Mouse (Mus musculus): ENCODE measurements around the gene Mief1. TPM values are rescaled to one million over a fixed set of nuclear protein-coding genes. Genes with fewer than 3 reads are reported as not detected.

Mief1 gene
- 13.2 and 13.7 TPM in 2 replicates for polyA plus RNA-seq (2015; fragmentation: Nextera tagmentation; extraction: Ambion mirVana)

GRCm38 (mm10) chr15:80233733-80234509 is at the start of gene Mief1:
TSS of gene Mief1 (plus strand) at chr15:80234018.
- Histone ChIP-seq H3K9me3 (ENCODE audit: low read length) (no peaks in the 10 kb centered on the region), H3K9ac (replicated peaks; ENCODE audit: low read depth) (peak within 1 kb of the TSS; percentile 75), H3K36me3 (ENCODE audit: insufficient read depth, low read length) (peaks cover 15% of the 10 kb centered on the region; the same call in 1 of the 2 replicates), H3K4me2 (replicated peaks; ENCODE audit: low read depth, low read length) (peak within 1 kb of the TSS; percentile 71), H3K27ac (ENCODE audit: low read length) (peak within 1 kb of the TSS; percentile 81), H3K27me3 (replicated peaks; ENCODE audit: insufficient read depth, low read length) (no peaks in the 10 kb centered on the region), H3K4me1 (ENCODE audit: insufficient read depth, low read depth, low read length) (peaks cover 13% of the 10 kb centered on the region; the same call in 1 of the 2 replicates), H3K4me3 (ENCODE audit: low read depth, low read length) (peak within 1 kb of the TSS; percentile 67)
- WGBS = 1% methylated on average over 67 of the region's 67 CpGs
- TF ChIP-seq EP300 (IDR thresholded peaks at IDR 0.05) (no peak), CTCF (IDR thresholded peaks at IDR 0.05) (peak; percentile 21; the same call in 1 of the 2 replicates)
- ATAC-seq (peak; percentile 98), DNase-seq (ENCODE audit: low spot score) (peak; percentile 99)

GRCm38 (mm10) chr15:80188927-80189326 is 44.9 kb upstream of the Mief1 start:
- no peaks in the 10 kb centered on the region for H3K27me3 ChIP-seq (replicated peaks; ENCODE audit: insufficient read depth, low read length)
- H3K4me2 ChIP-seq (replicated peaks; ENCODE audit: low read depth, low read length) = no peak overlapping the region
- H3K9ac ChIP-seq (replicated peaks; ENCODE audit: low read depth) = no peak overlapping the region
- no peaks in the 10 kb centered on the region for H3K9me3 ChIP-seq (ENCODE audit: low read length)
- TF ChIP-seq CTCF (IDR thresholded peaks at IDR 0.05) = no peak
- TF ChIP-seq EP300 (IDR thresholded peaks at IDR 0.05) = no peak
- no peak for DNase-seq (ENCODE audit: low spot score)
- no peak overlapping the region for H3K27ac ChIP-seq (ENCODE audit: low read length)
- 67% methylated on average over 5 of the region's 5 CpGs for WGBS
- no peaks in the 10 kb centered on the region for H3K4me1 ChIP-seq (ENCODE audit: insufficient read depth, low read depth, low read length)
- ATAC-seq = no peak
- H3K4me3 ChIP-seq (ENCODE audit: low read depth, low read length) = no peak overlapping the region
- H3K36me3 ChIP-seq (ENCODE audit: insufficient read depth, low read length) = no peaks in the 10 kb centered on the region

- ATAC-seq (no peak), DNase-seq (ENCODE audit: low spot score) (no peak)
- Histone ChIP-seq H3K27me3 (replicated peaks; ENCODE audit: insufficient read depth, low read length) (no peaks in the 10 kb centered on the region), H3K4me1 (ENCODE audit: insufficient read depth, low read depth, low read length) (no peaks in the 10 kb centered on the region), H3K4me3 (ENCODE audit: low read depth, low read length) (no peak overlapping the region), H3K4me2 (replicated peaks; ENCODE audit: low read depth, low read length) (no peak overlapping the region), H3K9me3 (ENCODE audit: low read length) (no peaks in the 10 kb centered on the region), H3K36me3 (ENCODE audit: insufficient read depth, low read length) (no peaks in the 10 kb centered on the region), H3K9ac (replicated peaks; ENCODE audit: low read depth) (no peak overlapping the region), H3K27ac (ENCODE audit: low read length) (no peak overlapping the region)
- 62% methylated on average over 4 of the region's 4 CpGs for WGBS
- TF ChIP-seq CTCF (IDR thresholded peaks at IDR 0.05) = no peak
- TF ChIP-seq EP300 (IDR thresholded peaks at IDR 0.05) = no peak
Observed at GRCm38 (mm10) chr15:80190075-80190474, 43.7 kb upstream of the Mief1 start.

GRCm38 (mm10) chr15:80191585-80192245 is 42.1 kb upstream of the Mief1 start:
- 48% methylated on average over 8 of the region's 8 CpGs for WGBS
- DNase-seq (ENCODE audit: low spot score) = no peak

GRCm38 (mm10) chr15:80192246-80192585 is 41.6 kb upstream of the Mief1 start:
- WGBS = 88% methylated on average over 5 of the region's 6 CpGs
- no peak for ATAC-seq

More at GRCm38 (mm10) chr15:80191585-80192245, 42.1 kb upstream of the Mief1 start:
- Histone ChIP-seq H3K9ac (replicated peaks; ENCODE audit: low read depth) (no peak overlapping the region), H3K27me3 (replicated peaks; ENCODE audit: insufficient read depth, low read length) (no peaks in the 10 kb centered on the region), H3K36me3 (ENCODE audit: insufficient read depth, low read length) (no peaks in the 10 kb centered on the region), H3K4me2 (replicated peaks; ENCODE audit: low read depth, low read length) (no peak overlapping the region), H3K4me3 (ENCODE audit: low read depth, low read length) (no peak overlapping the region), H3K27ac (ENCODE audit: low read length) (no peak overlapping the region), H3K4me1 (ENCODE audit: insufficient read depth, low read depth, low read length) (no peaks in the 10 kb centered on the region), H3K9me3 (ENCODE audit: low read length) (no peaks in the 10 kb centered on the region)
- TF ChIP-seq EP300 (IDR thresholded peaks at IDR 0.05) = no peak
- no peak for TF ChIP-seq CTCF (IDR thresholded peaks at IDR 0.05)
- ATAC-seq = no peak

GRCm38 (mm10) chr15:80192847-80193246 is 41.0 kb upstream of the Mief1 start:
- Histone ChIP-seq H3K27me3 (replicated peaks; ENCODE audit: insufficient read depth, low read length) (no peaks in the 10 kb centered on the region), H3K36me3 (ENCODE audit: insufficient read depth, low read length) (no peaks in the 10 kb centered on the region), H3K9me3 (ENCODE audit: low read length) (no peaks in the 10 kb centered on the region), H3K4me3 (ENCODE audit: low read depth, low read length) (no peak overlapping the region), H3K4me1 (ENCODE audit: insufficient read depth, low read depth, low read length) (no peaks in the 10 kb centered on the region), H3K9ac (replicated peaks; ENCODE audit: low read depth) (no peak overlapping the region), H3K27ac (ENCODE audit: low read length) (no peak overlapping the region), H3K4me2 (replicated peaks; ENCODE audit: low read depth, low read length) (no peak overlapping the region)
- WGBS = 61% methylated on average over 7 of the region's 7 CpGs
- DNase-seq (ENCODE audit: low spot score) = no peak
- no peak for ATAC-seq
- TF ChIP-seq EP300 (IDR thresholded peaks at IDR 0.05) (no peak), CTCF (IDR thresholded peaks at IDR 0.05) (no peak)

More at GRCm38 (mm10) chr15:80192246-80192585, 41.6 kb upstream of the Mief1 start:
- DNase-seq (ENCODE audit: low spot score) = no peak
- no peak overlapping the region for H3K4me3 ChIP-seq (ENCODE audit: low read depth, low read length)
- no peak overlapping the region for H3K4me2 ChIP-seq (replicated peaks; ENCODE audit: low read depth, low read length)
- H3K9ac ChIP-seq (replicated peaks; ENCODE audit: low read depth) = no peak overlapping the region
- H3K36me3 ChIP-seq (ENCODE audit: insufficient read depth, low read length) = no peaks in the 10 kb centered on the region
- TF ChIP-seq EP300 (IDR thresholded peaks at IDR 0.05) (no peak), CTCF (IDR thresholded peaks at IDR 0.05) (no peak)
- H3K9me3 ChIP-seq (ENCODE audit: low read length) = no peaks in the 10 kb centered on the region
- no peaks in the 10 kb centered on the region for H3K27me3 ChIP-seq (replicated peaks; ENCODE audit: insufficient read depth, low read length)
- H3K4me1 ChIP-seq (ENCODE audit: insufficient read depth, low read depth, low read length) = no peaks in the 10 kb centered on the region
- no peak overlapping the region for H3K27ac ChIP-seq (ENCODE audit: low read length)
